Mouse (Mus musculus) liver, embryonic 14.5 days (tissue): ENCODE data around the gene Tbrg4. TPM values are rescaled to one million over a fixed set of nuclear protein-coding genes. Genes with fewer than 3 reads are reported as not detected.
"Not testable (repeated sequence)": the region's sequence is repeated elsewhere in the genome, so short reads cannot be mapped to it uniquely, and the experiment has no call there.

Experiments
- ATAC-seq: fragments of 200-750 bp; cut with Nextera tagmentation; 2 replicates; pipeline ENCODE4 v1.8.0; 2017; ENCODE audit warnings: moderate number of reproducible peaks, mild to moderate bottlenecking, moderate library complexity; ENCODE audit not compliant: insufficient read depth
- DNase-seq, 3 experiments: peaks; one replicate each; pipeline ENCODE4 v3.0.0-alpha.2; 2012 to 2013; ENCODE audit warnings: low read depth in 3 of 3, low spot score in 3 of 3
- H3K27ac ChIP-seq: fragments of 300-500 bp; sonication (generic); 2 replicates; pipeline ENCODE4 v1.5.1; 2014; ENCODE audit warnings: moderate library complexity, mild to moderate bottlenecking, control low read depth, inconsistent platforms
- H3K27me3 ChIP-seq: fragments of 300-500 bp; sonication (generic); 2 replicates; pipeline ENCODE4 v1.6.1; 2014; ENCODE audit warnings: mild to moderate bottlenecking, low read length, moderate library complexity; ENCODE audit not compliant: control insufficient read depth, insufficient read depth
- H3K36me3 ChIP-seq: fragments of 300-500 bp; sonication (generic); replicated peaks from 2 replicates; pipeline ENCODE4 v1.6.1; 2014; ENCODE audit warnings: low read depth; ENCODE audit not compliant: control insufficient read depth, insufficient read depth
- H3K4me1 ChIP-seq, 2 experiments: fragments of 200-500 bp in 1 of 2; fragments of 300-500 bp in 1 of 2; sonication (generic) in 1 of 2; replicated peaks; 2 replicates each; pipeline ENCODE4 v1.6.1; 2012 to 2014; ENCODE audit warnings: antibody characterized with exemption in 1 of 2, inconsistent platforms in 1 of 2, low read length in 1 of 2; ENCODE audit not compliant: control insufficient read depth in 2 of 2, insufficient read depth in 2 of 2
- H3K4me2 ChIP-seq: fragments of 300-500 bp; sonication (generic); 2 replicates; pipeline ENCODE4 v1.6.1; 2014; ENCODE audit warnings: low read depth, mild to moderate bottlenecking, control low read depth, moderate library complexity
- H3K4me3 ChIP-seq, 2 experiments: fragments of 200-500 bp in 1 of 2; fragments of 300-500 bp in 1 of 2; sonication (generic) in 1 of 2; 2 replicates each; pipeline ENCODE4 v1.5.1; 2012 to 2014; ENCODE audit warnings: low read depth in 2 of 2, low read length in 2 of 2, mild to moderate bottlenecking in 2 of 2, control low read depth in 1 of 2, inconsistent platforms in 1 of 2, moderate library complexity in 1 of 2; ENCODE audit not compliant: insufficient read depth in 1 of 2
- H3K9ac ChIP-seq: fragments of 300-500 bp; sonication (generic); replicated peaks from 2 replicates; pipeline ENCODE4 v1.6.1; 2014; ENCODE audit warnings: mild to moderate bottlenecking, control low read depth, moderate library complexity
- H3K9me3 ChIP-seq: fragments of 300-500 bp; sonication (generic); 2 replicates; pipeline ENCODE4 v1.6.1; 2016; ENCODE audit warnings: low read length, mixed read lengths; ENCODE audit not compliant: control insufficient read depth
- CTCF ChIP-seq: IDR thresholded peaks from 2 replicates; pipeline ENCODE4 v1.5.1; 2016; ENCODE audit warnings: antibody characterized with exemption, low read depth, control low read depth
- EP300 ChIP-seq: IDR thresholded peaks from 2 replicates; pipeline ENCODE4 v1.6.1; 2016; ENCODE audit warnings: antibody characterized with exemption, low read depth
- WGBS: fragments of 180-500 bp; shearing (Covaris S2); extraction: QIAGEN DNeasy Blood & Tissue Kit; methylation state at CpG from one replicate; pipeline ENCODE4 v1.1.7; 2014; ENCODE audit not compliant: insufficient replicate concordance; 5-methylcytosine and 5-hydroxymethylcytosine counted together
- polyA plus RNA-seq, 2 experiments: library from polyadenylated mRNA; depleted of rRNA in 1 of 2; stranded (reverse) in 1 of 2; unstranded in 1 of 2; fragments of >200 nt; fragmentation: Nextera tagmentation in 1 of 2; extraction: Ambion mirVana in 1 of 2; gene quantifications; 2 replicates each; pipeline versions ENCODE4 v1.2.1 to v1.2.3; 2012 to 2014

The Tbrg4 gene
- polyA plus RNA-seq, 2 experiments, result 27.7 to 55.1 TPM

DNA sequence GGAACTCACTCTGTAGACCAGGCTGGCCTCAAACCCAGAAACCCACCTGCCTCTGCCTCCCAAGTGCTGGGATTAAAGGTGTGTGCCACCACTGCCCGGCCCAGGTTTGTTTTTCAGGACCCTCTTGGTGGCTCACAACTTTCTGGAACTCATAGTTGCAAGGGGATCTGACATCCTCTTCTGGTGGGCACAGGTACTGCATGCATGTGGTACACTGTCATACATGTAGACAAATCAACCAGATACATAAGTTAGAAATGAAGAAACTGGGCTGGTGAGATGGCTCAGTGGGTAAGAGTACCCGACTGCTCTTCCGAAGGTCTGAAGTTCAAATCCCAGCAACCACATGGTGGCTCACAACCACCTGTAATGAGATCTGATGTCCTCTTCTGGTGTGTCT, 27.1 kb upstream of the Tbrg4 start:
- WGBS, result 52% methylated on average over 3 of the region's 3 CpGs

DNA sequence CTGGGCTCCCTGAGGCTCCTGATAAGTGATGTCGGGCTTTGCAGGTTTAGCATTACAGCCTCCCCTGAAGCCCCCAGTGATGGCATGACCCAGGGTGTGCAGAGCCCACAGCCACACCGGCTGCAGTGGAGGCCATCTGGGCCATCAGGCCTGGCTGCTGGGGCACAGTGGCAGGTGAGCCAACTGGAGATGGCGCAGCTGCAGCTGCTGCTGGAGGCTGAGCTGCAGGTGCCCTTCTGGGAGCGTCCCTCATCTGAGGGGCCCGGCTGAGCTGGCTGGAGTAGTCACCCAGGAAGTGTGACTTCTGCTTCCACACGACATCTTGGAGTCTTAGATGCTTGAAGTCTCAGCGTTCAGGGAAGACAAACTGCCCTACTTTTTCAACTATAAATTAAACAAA, 24.7 kb upstream of the Tbrg4 start:
- H3K9ac ChIP-seq, result no peak overlapping the region
- TF ChIP-seq EP300, result no peak

More for the DNA sequence above, 27.1 kb upstream of the Tbrg4 start:
- not testable (repeated sequence) for H3K4me2 ChIP-seq, H3K4me3 ChIP-seq, H3K9ac ChIP-seq, H3K27me3 ChIP-seq, DNase-seq, ATAC-seq, H3K9me3 ChIP-seq, H3K4me1 ChIP-seq, H3K36me3 ChIP-seq, H3K27ac ChIP-seq
- TF ChIP-seq CTCF, result peak; percentile 48

DNA sequence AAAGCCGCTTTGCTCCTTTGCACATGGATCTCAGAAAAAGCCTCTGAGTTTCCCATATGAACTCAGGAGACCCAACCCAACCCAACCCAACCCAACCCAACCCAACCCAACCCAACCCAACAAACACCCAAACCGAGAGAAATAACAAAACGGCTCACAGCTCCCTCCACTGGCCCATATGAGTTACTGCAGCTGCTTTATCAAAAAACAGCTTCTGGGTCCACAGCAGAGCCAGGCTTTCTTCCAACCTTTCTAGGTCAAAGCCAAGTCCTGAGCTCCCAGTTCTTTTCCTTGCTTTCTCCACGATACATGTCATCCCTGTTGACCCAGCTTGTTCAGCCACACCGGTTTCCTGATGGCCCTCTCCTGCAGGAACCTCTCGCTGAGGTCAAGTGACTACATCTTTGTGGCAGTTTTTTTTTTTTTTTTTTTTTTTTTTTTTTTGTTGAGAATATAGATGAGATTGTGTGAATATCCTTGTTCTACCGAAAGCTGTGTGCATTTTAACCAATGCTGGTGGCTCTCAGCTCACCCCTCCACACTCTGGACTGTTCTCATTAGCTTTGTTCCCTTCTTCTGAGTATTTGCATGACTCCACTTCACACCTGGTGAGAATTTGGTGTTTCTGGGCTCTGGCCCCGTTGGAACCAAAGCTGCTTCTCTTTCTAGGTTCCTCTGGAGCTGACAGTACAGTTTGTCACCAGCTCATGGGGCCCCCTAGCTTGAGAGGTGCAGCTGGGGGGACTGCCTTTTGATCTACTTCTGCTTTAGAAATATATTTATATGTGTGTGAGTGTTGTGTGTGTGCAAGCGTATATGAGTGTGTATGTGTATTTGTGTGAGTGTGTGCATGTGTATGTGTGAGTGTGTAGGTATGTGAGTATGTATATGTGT, 22.2 kb upstream of the Tbrg4 start:
- no peaks in the 10 kb centered on the region for H3K4me1 ChIP-seq
- H3K27me3 ChIP-seq, result no peaks in the 10 kb centered on the region
- H3K9ac ChIP-seq, result no peak overlapping the region
- no peak for ATAC-seq
- H3K27ac ChIP-seq, result no peak overlapping the region
- no peaks in the 10 kb centered on the region for H3K9me3 ChIP-seq
- TF ChIP-seq EP300 (no peak), CTCF (peak; percentile 45; the same call in 1 of the 2 replicates)
- no peak overlapping the region for H3K4me2 ChIP-seq
- no peaks in the 10 kb centered on the region for H3K36me3 ChIP-seq
- DNase-seq, result no peak
- no peak overlapping the region for H3K4me3 ChIP-seq
- 38% methylated on average over 9 of the region's 9 CpGs for WGBS

More for the DNA sequence above, 24.7 kb upstream of the Tbrg4 start:
- Histone ChIP-seq H3K27ac (no peak overlapping the region), H3K27me3 (no peaks in the 10 kb centered on the region), H3K9me3 (no peaks in the 10 kb centered on the region), H3K4me2 (no peak overlapping the region), H3K4me3 (no peak overlapping the region), H3K36me3 (no peaks in the 10 kb centered on the region), H3K4me1 (no peaks in the 10 kb centered on the region)
- no peak for ATAC-seq
- WGBS, result 45% methylated on average over 7 of the region's 7 CpGs
- DNase-seq, result no peak

DNA sequence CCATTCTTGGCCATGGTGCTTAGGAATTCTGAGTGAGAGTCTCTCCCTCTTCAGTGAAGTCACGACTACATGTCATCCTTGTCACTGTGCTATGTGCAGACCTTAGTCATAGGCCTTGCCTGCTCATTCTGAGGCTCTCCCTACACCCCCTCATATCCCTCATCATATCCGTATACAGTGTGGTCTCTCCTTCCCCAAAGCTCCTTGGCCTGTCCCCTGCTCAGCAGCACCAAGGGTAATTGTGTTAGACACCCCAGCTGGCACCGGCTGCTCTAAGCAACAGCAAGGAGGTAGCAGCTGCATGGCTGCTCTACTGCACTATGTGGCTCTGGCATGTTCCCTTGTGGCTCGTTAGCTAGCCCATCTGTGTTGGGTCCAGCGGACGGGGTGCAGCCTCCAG, 18.7 kb upstream of the Tbrg4 start:
- DNase-seq (no peak), ATAC-seq (no peak)
- TF ChIP-seq EP300 (no peak), CTCF (no peak)
- H3K4me3 ChIP-seq, result no peak overlapping the region
- no peaks in the 10 kb centered on the region for H3K27me3 ChIP-seq
- H3K27ac ChIP-seq, result no peak overlapping the region
- H3K4me1 ChIP-seq, result no peaks in the 10 kb centered on the region
- H3K9ac ChIP-seq, result no peak overlapping the region
- H3K36me3 ChIP-seq, result no peaks in the 10 kb centered on the region
- no peak overlapping the region for H3K4me2 ChIP-seq
- 59% methylated on average over 6 of the region's 6 CpGs for WGBS
- no peaks in the 10 kb centered on the region for H3K9me3 ChIP-seq

DNA sequence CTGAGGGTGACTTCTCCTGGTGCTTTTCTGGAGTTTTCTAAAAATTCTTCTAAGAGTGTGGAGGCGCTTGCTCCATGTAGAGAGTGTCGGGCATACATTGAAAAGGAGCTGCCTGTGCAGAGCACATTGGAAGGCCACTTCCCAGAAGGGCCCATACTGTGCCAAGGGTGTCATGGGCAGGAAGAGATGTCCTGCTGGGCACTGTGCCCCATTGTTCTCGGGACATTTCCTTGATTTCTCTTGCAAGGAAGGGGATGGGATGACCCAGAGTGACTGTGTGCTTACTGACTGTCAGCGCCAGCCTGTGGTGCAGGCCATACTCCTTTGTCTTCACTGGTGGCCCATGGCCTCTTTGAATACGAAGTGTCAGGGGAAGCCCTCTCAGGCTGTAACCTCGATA, 13.2 kb upstream of the Tbrg4 start:
- no peak overlapping the region for H3K27ac ChIP-seq
- H3K4me3 ChIP-seq, result no peak overlapping the region
- H3K4me1 ChIP-seq, result no peaks in the 10 kb centered on the region
- no peaks in the 10 kb centered on the region for H3K36me3 ChIP-seq
- no peak for DNase-seq
- 54% methylated on average over 6 of the region's 6 CpGs for WGBS
- H3K27me3 ChIP-seq, result no peaks in the 10 kb centered on the region
- no peak for ATAC-seq
- H3K9ac ChIP-seq, result no peak overlapping the region
- H3K4me2 ChIP-seq, result no peak overlapping the region
- H3K9me3 ChIP-seq, result no peaks in the 10 kb centered on the region
- no peak for TF ChIP-seq CTCF
- no peak for TF ChIP-seq EP300
